Comparison of ENCODE assay signal across 8 mouse cellular contexts in the genomic region with DNA sequence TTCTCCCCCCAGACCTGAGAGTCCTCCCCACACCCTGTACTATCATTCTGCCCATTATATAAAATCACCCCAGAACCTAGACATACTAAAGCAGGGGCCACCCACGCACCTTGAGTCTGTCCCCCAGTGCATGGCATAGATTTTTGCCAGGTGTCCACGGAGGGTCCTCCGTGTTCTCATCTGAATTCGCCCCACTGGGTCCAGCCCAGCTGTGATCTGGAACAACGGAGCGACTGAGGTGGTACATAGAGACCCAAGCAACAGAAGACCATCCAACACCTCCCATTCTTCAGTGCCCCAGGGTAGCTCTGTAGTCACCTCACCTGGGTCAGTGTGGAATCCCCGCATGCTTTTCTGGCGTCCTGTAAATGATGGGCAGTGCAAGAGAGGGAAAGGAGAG. TPM values are rescaled to one million over a fixed set of nuclear protein-coding genes. Genes with fewer than 3 reads are reported as not detected.
DNase-seq lines count a peak whose midpoint lies in the region; ATAC-seq and TF ChIP-seq lines count a peak whose summit lies in the region.
"Had no signal": no experiment of that assay in that cellular context is flagged by ENCODE, and none has a peak within 500 bp of the region (broad histone marks: within the 10 kb centered on the region; RNA-seq: fewer than 3 reads in every experiment).

No protein-coding gene starts in this region.

- H3K4me3 ChIP-seq in megakaryocyte, embryonic 14.5 days (replicated peaks) = peak overlapping the region; percentile 99
- peak overlapping the region; percentile 95 for H3K4me3 ChIP-seq in forebrain, embryonic 14.5 days (ENCODE audit: low read depth, low read length)
- peak overlapping the region; percentile 83 for H3K4me3 ChIP-seq in limb, embryonic 14.5 days (replicated peaks; ENCODE audit: low read length)
- H3K4me3 ChIP-seq in stomach, embryonic 14.5 days (ENCODE audit: low read depth, low read length) = peak overlapping the region; percentile 90

- DNase-seq in forebrain, embryonic 14.5 days (ENCODE audit: low spot score) = no peak
- no peak for DNase-seq in limb, embryonic 14.5 days (ENCODE audit: low spot score)
- no peak for DNase-seq in ovary, postnatal 14 days (ENCODE audit: low spot score)
- no peak for DNase-seq in right cerebral cortex, postnatal 10 days (ENCODE audit: low spot score in 2 of 2)

- peak overlapping the region; percentile 68 for H3K4me2 ChIP-seq in forebrain, embryonic 14.5 days (ENCODE audit: low read length)
- peak overlapping the region; percentile 93 for H3K4me2 ChIP-seq in limb, embryonic 14.5 days (replicated peaks; ENCODE audit: low read depth, low read length, severe bottlenecking)
- H3K4me2 ChIP-seq in stomach, embryonic 14.5 days (replicated peaks; ENCODE audit: low read depth, low read length) = peak overlapping the region; percentile 91

- H3K27ac ChIP-seq in forebrain, embryonic 14.5 days (ENCODE audit: low read depth, low read length) = peak overlapping the region; percentile 98
- H3K27ac ChIP-seq in limb, embryonic 14.5 days (replicated peaks; ENCODE audit: low read depth, low read length) = peak overlapping the region; percentile 89; the same call in 1 of the 2 replicates
- H3K27ac ChIP-seq in stomach, embryonic 14.5 days (ENCODE audit: low read length) = peak overlapping the region; percentile 92; the same call in 1 of the 2 replicates

- no peak for ATAC-seq in megakaryocyte, adult 5-6 weeks (ENCODE audit: poor library complexity, severe bottlenecking)
- ATAC-seq in forebrain, embryonic 14.5 days = no peak
- ATAC-seq in limb, embryonic 14.5 days (ENCODE audit: low FRiP score, low read depth) = no peak
- ATAC-seq in stomach, embryonic 14.5 days (ENCODE audit: insufficient number of reproducible peaks, insufficient read depth, low FRiP score, low read depth) = no peak

- peak overlapping the region; percentile 98 for H3K9ac ChIP-seq in forebrain, embryonic 14.5 days (ENCODE audit: low read length)
- peak overlapping the region; percentile 84 for H3K9ac ChIP-seq in limb, embryonic 14.5 days (ENCODE audit: low read depth, low read length, severe bottlenecking)
- H3K9ac ChIP-seq in stomach, embryonic 14.5 days (replicated peaks; ENCODE audit: low read depth, low read length) = peak overlapping the region; percentile 67; the same call in 1 of the 2 replicates

- no peak for TF ChIP-seq POLR2A in limb, embryonic 14.5 days (IDR thresholded peaks at IDR 0.05; ENCODE audit: borderline replicate concordance, extremely low read depth, insufficient read depth, insufficient read length)

- H3K27me3 ChIP-seq in megakaryocyte, embryonic 14.5 days (replicated peaks) = no peaks in the 10 kb centered on the region
- H3K27me3 ChIP-seq in forebrain, embryonic 14.5 days (replicated peaks; ENCODE audit: control insufficient read depth, insufficient read depth, low read length) = no peaks in the 10 kb centered on the region
- H3K27me3 ChIP-seq in limb, embryonic 14.5 days (ENCODE audit: control insufficient read depth, insufficient read depth, low read length) = no peaks in the 10 kb centered on the region
- no peaks in the 10 kb centered on the region for H3K27me3 ChIP-seq in stomach, embryonic 14.5 days (ENCODE audit: control insufficient read depth, insufficient read depth, low read length)

- peaks cover 56% of the 10 kb centered on the region for H3K36me3 ChIP-seq in megakaryocyte, embryonic 14.5 days (replicated peaks; ENCODE audit: low read length)
- peaks cover 49% of the 10 kb centered on the region for H3K36me3 ChIP-seq in forebrain, embryonic 14.5 days (ENCODE audit: control insufficient read depth, insufficient read depth, low read length)
- peaks cover 51% of the 10 kb centered on the region for H3K36me3 ChIP-seq in limb, embryonic 14.5 days (ENCODE audit: control insufficient read depth, insufficient read depth, low read length)
- H3K36me3 ChIP-seq in stomach, embryonic 14.5 days (ENCODE audit: control insufficient read depth, insufficient read depth, low read length) = peaks cover 50% of the 10 kb centered on the region

- H3K9me3 ChIP-seq in megakaryocyte, embryonic 14.5 days = no peaks in the 10 kb centered on the region
- H3K9me3 ChIP-seq in forebrain, embryonic 14.5 days (replicated peaks; ENCODE audit: control insufficient read depth, low read length) = no peaks in the 10 kb centered on the region
- no peaks in the 10 kb centered on the region for H3K9me3 ChIP-seq in limb, embryonic 14.5 days (ENCODE audit: control insufficient read depth, low read length)
- no peaks in the 10 kb centered on the region for H3K9me3 ChIP-seq in stomach, embryonic 14.5 days (ENCODE audit: control insufficient read depth, low read depth, low read length)

- WGBS in forebrain, embryonic 14.5 days = 63% methylated on average over 8 of the region's 8 CpGs
- 75% methylated on average over 8 of the region's 8 CpGs for WGBS in limb, embryonic 14.5 days
- WGBS in stomach, embryonic 14.5 days = 76% methylated on average over 8 of the region's 8 CpGs

- peaks cover 49% of the 10 kb centered on the region for H3K4me1 ChIP-seq in megakaryocyte, embryonic 14.5 days
- peaks cover 10% of the 10 kb centered on the region for H3K4me1 ChIP-seq in forebrain, embryonic 14.5 days (ENCODE audit: control insufficient read depth, insufficient read depth, low read length)
- H3K4me1 ChIP-seq in limb, embryonic 14.5 days (ENCODE audit: control insufficient read depth, insufficient read depth, low read length) = peaks cover 7% of the 10 kb centered on the region; the same call in 1 of the 2 replicates
- 0 out of 2 replicates have a peak, but pooled peaks cover 6% of the 10 kb centered on the region for H3K4me1 ChIP-seq in stomach, embryonic 14.5 days (ENCODE audit: control insufficient read depth, insufficient read depth, low read length)

RNA-seq across cellular contexts. Expression of a gene that starts 3.0 kb away (rescaled TPM):
- not detected in 2 replicates for polyA plus RNA-seq in megakaryocyte, embryonic 14.5 days (2012; ENCODE audit: insufficient read depth, low replicate concordance)
- not detected in 2 replicates for total RNA-seq in megakaryocyte, adult 5-6 weeks (2015)
- total RNA-seq in megakaryocyte, adult 5-6 weeks (2017) = not detected in 2 replicates
- not detected in 2 replicates for polyA plus RNA-seq in forebrain, embryonic 14.5 days (2014; fragmentation: Nextera tagmentation; extraction: Ambion mirVana)
- polyA plus RNA-seq in limb, embryonic 14.5 days (2012; rRNA removed) = 0.12 and 0.19 TPM in 2 replicates
- polyA plus RNA-seq in limb, embryonic 14.5 days (2014; fragmentation: Nextera tagmentation; extraction: Ambion mirVana) = 0.83 TPM in 1 of 2 replicates, not detected in the other
- polyA plus RNA-seq in stomach, embryonic 14.5 days (2014; fragmentation: Nextera tagmentation; extraction: Ambion mirVana) = 0.38 TPM in 1 of 2 replicates, not detected in the other
- total RNA-seq: left cerebral cortex, postnatal 25 days had no signal

RNA-seq across cellular contexts. Expression of a gene that starts 3.2 kb away (rescaled TPM):
- 332 and 439 TPM in 2 replicates for polyA plus RNA-seq in megakaryocyte, embryonic 14.5 days (2012; ENCODE audit: insufficient read depth, low replicate concordance)
- total RNA-seq in megakaryocyte, adult 5-6 weeks (2015) = 393 and 449 TPM in 2 replicates
- 377 and 389 TPM in 2 replicates for total RNA-seq in megakaryocyte, adult 5-6 weeks (2017)
- polyA plus RNA-seq in forebrain, embryonic 14.5 days (2014; fragmentation: Nextera tagmentation; extraction: Ambion mirVana) = 598 and 644 TPM in 2 replicates
- polyA plus RNA-seq in limb, embryonic 14.5 days (2012; rRNA removed) = 770 and 1,100 TPM in 2 replicates
- polyA plus RNA-seq in limb, embryonic 14.5 days (2014; fragmentation: Nextera tagmentation; extraction: Ambion mirVana) = 460 and 474 TPM in 2 replicates
- polyA plus RNA-seq in stomach, embryonic 14.5 days (2014; fragmentation: Nextera tagmentation; extraction: Ambion mirVana) = 404 and 443 TPM in 2 replicates

RNA-seq across cellular contexts. Expression of a gene that starts 11.7 kb away (rescaled TPM):
- polyA plus RNA-seq in megakaryocyte, embryonic 14.5 days (2012; ENCODE audit: insufficient read depth, low replicate concordance) = 13.2 and 15.3 TPM in 2 replicates
- 8.3 and 8.5 TPM in 2 replicates for total RNA-seq in megakaryocyte, adult 5-6 weeks (2015)
- total RNA-seq in megakaryocyte, adult 5-6 weeks (2017) = 5.6 and 5.9 TPM in 2 replicates
- polyA plus RNA-seq in forebrain, embryonic 14.5 days (2014; fragmentation: Nextera tagmentation; extraction: Ambion mirVana) = 11.5 and 13.0 TPM in 2 replicates
- polyA plus RNA-seq in limb, embryonic 14.5 days (2012; rRNA removed) = 45.1 and 51.5 TPM in 2 replicates
- 11.8 and 13.3 TPM in 2 replicates for polyA plus RNA-seq in limb, embryonic 14.5 days (2014; fragmentation: Nextera tagmentation; extraction: Ambion mirVana)
- polyA plus RNA-seq in stomach, embryonic 14.5 days (2014; fragmentation: Nextera tagmentation; extraction: Ambion mirVana) = 16.0 and 16.3 TPM in 2 replicates

RNA-seq across cellular contexts. Expression of a gene that starts 23.2 kb away (rescaled TPM):
- polyA plus RNA-seq in megakaryocyte, embryonic 14.5 days (2012; ENCODE audit: insufficient read depth, low replicate concordance) = not detected in 2 replicates
- not detected in 2 replicates for total RNA-seq in megakaryocyte, adult 5-6 weeks (2015)
- total RNA-seq in megakaryocyte, adult 5-6 weeks (2017) = not detected in 2 replicates
- 184 and 201 TPM in 2 replicates for polyA plus RNA-seq in forebrain, embryonic 14.5 days (2014; fragmentation: Nextera tagmentation; extraction: Ambion mirVana)
- polyA plus RNA-seq in limb, embryonic 14.5 days (2012; rRNA removed) = 0.92 and 1.1 TPM in 2 replicates
- polyA plus RNA-seq in limb, embryonic 14.5 days (2014; fragmentation: Nextera tagmentation; extraction: Ambion mirVana) = 0.21 and 0.39 TPM in 2 replicates
- polyA plus RNA-seq in stomach, embryonic 14.5 days (2014; fragmentation: Nextera tagmentation; extraction: Ambion mirVana) = 6.7 and 7.3 TPM in 2 replicates

RNA-seq across cellular contexts. Expression of a gene that starts 27.8 kb away (rescaled TPM):
- polyA plus RNA-seq in megakaryocyte, embryonic 14.5 days (2012; ENCODE audit: insufficient read depth, low replicate concordance) = 30.7 and 70.0 TPM in 2 replicates
- 20.4 and 27.5 TPM in 2 replicates for total RNA-seq in megakaryocyte, adult 5-6 weeks (2015)
- 11.9 and 14.9 TPM in 2 replicates for total RNA-seq in megakaryocyte, adult 5-6 weeks (2017)
- polyA plus RNA-seq in forebrain, embryonic 14.5 days (2014; fragmentation: Nextera tagmentation; extraction: Ambion mirVana) = 81.2 and 98.0 TPM in 2 replicates
- 40.6 and 50.4 TPM in 2 replicates for polyA plus RNA-seq in limb, embryonic 14.5 days (2012; rRNA removed)
- polyA plus RNA-seq in limb, embryonic 14.5 days (2014; fragmentation: Nextera tagmentation; extraction: Ambion mirVana) = 52.1 and 54.2 TPM in 2 replicates
- polyA plus RNA-seq in stomach, embryonic 14.5 days (2014; fragmentation: Nextera tagmentation; extraction: Ambion mirVana) = 51.7 and 56.2 TPM in 2 replicates
